Mouse (Mus musculus) heart, postnatal 0 days (tissue): Measurements from ENCODE around the gene Emilin3.

Experiments
- CTCF ChIP-seq: IDR thresholded peaks from 2 replicates; pipeline ENCODE4 v1.5.1; 2016; ENCODE audit warnings: antibody characterized with exemption, control low read depth, low read depth
- EP300 ChIP-seq: IDR thresholded peaks from 2 replicates; pipeline ENCODE4 v1.6.1; 2016; ENCODE audit warnings: antibody characterized with exemption, low read depth

- no peak for TF ChIP-seq CTCF
- TF ChIP-seq EP300: no peak
Observed at GRCm38 (mm10) chr2:160932325-160932724, 20.2 kb upstream of the Emilin3 start.
